ENCODE assay signal across 10 mouse cellular contexts in genomic region chr9:63649841-63650545, GRCm38 (mm10). TPM values are rescaled to one million over a fixed set of nuclear protein-coding genes. Genes with fewer than 3 reads are reported as not detected.
DNase-seq lines count a peak whose midpoint lies in the region; ATAC-seq lines count a peak whose summit lies in the region.
"Had no signal": no experiment of that assay in that cellular context is flagged by ENCODE, and none has a peak within 500 bp of the region (broad histone marks: within the 10 kb centered on the region; RNA-seq: fewer than 3 reads in every experiment).

No protein-coding gene starts in this region.

- ATAC-seq in heart, embryonic 12.5 days (ENCODE audit: insufficient number of reproducible peaks, low FRiP score), result no peak

- H3K27ac ChIP-seq in heart, embryonic 12.5 days (ENCODE audit: poor library complexity, severe bottlenecking), result no peak overlapping the region

- H3K4me2 ChIP-seq in heart, embryonic 12.5 days, result no peak overlapping the region

- H3K9me3 ChIP-seq in heart, embryonic 12.5 days (replicated peaks), result no peaks in the 10 kb centered on the region

- WGBS in heart, embryonic 12.5 days, result 82% methylated on average over 8 of the region's 8 CpGs

- no peaks in the 10 kb centered on the region for H3K27me3 ChIP-seq in heart, embryonic 12.5 days (replicated peaks)

- peaks cover 20% of the 10 kb centered on the region for H3K4me1 ChIP-seq in heart, embryonic 12.5 days (replicated peaks)

- DNase-seq in heart, postnatal 4 days, result peak; percentile 69
- DNase-seq in A20 (ENCODE audit: low read depth, low spot score), result peak; percentile 34
- peak; percentile 28 for DNase-seq in T-cell, adult 2 months (ENCODE audit: low spot score)
- peak; percentile 63 for DNase-seq in lung, postnatal 10 days
- DNase-seq in left cerebral cortex, adult 9 months (ENCODE audit: low spot score in 2 of 2), result no peak
- no peak for DNase-seq in right cerebral cortex, postnatal 10 days (ENCODE audit: low spot score in 2 of 2)
- no peak for DNase-seq in frontal cortex, postnatal 25 days (ENCODE audit: low spot score in 2 of 2)

- H3K4me3 ChIP-seq in heart, embryonic 12.5 days, result no peak overlapping the region

- peaks cover 81% of the 10 kb centered on the region for H3K36me3 ChIP-seq in heart, embryonic 12.5 days

- no peak overlapping the region for H3K9ac ChIP-seq in heart, embryonic 12.5 days

RNA-seq across cellular contexts. Expression of gene Aagab, which starts 47.5 kb away (rescaled TPM):
- 10 to 100 TPM; 18.7 to 22.7 TPM for total RNA-seq in heart, postnatal 4 days (2021)
- polyA plus RNA-seq in heart, embryonic 12.5 days (2016; fragmentation: Nextera tagmentation; extraction: Ambion mirVana), result 23.2 and 26.2 TPM in 2 replicates

RNA-seq across cellular contexts. Expression of gene Iqch, which starts 47.7 kb away (rescaled TPM):
- not detected for total RNA-seq in heart, postnatal 4 days (2021)
- 0.08 TPM in 1 of 2 replicates, not detected in the other for polyA plus RNA-seq in heart, embryonic 12.5 days (2016; fragmentation: Nextera tagmentation; extraction: Ambion mirVana)
- total RNA-seq: heart, postnatal 10 days; monocyte, adult 5-6 weeks had no signal

Comparison
In these comparisons a context has a peak if more than half of its experiments do, and no peak if none do; other contexts are left out.
1. DNase-seq: peak in heart, postnatal 4 days (single experiment), A20 (single experiment), T-cell, adult 2 months (single experiment) and lung, postnatal 10 days (single experiment); none in left cerebral cortex, adult 9 months (0 of 2), right cerebral cortex, postnatal 10 days (0 of 2) and frontal cortex, postnatal 25 days (0 of 2).